30 mouse cellular contexts compared by ENCODE assay signal in genomic region chr11:18888651-18889050, GRCm38 (mm10).
"Had no signal": no experiment of that assay in that cellular context is flagged by ENCODE, and none has a peak within 500 bp of the region (broad histone marks: within the 10 kb centered on the region; RNA-seq: fewer than 3 reads in every experiment).

No protein-coding gene starts in this region.

- H3K4me2 ChIP-seq: heart, embryonic 11.5 days; heart, embryonic 12.5 days; heart, embryonic 13.5 days; heart, embryonic 15.5 days; hindbrain, embryonic 12.5 days; hindbrain, embryonic 13.5 days; hindbrain, embryonic 14.5 days; intestine, embryonic 15.5 days; kidney, embryonic 15.5 days had no signal

- H3K36me3 ChIP-seq: hindbrain, embryonic 13.5 days; intestine, embryonic 15.5 days had no signal

- H3K9ac ChIP-seq: heart, embryonic 12.5 days; heart, embryonic 13.5 days; heart, embryonic 15.5 days; hindbrain, embryonic 12.5 days; hindbrain, embryonic 13.5 days; hindbrain, embryonic 14.5 days; intestine, embryonic 15.5 days; kidney, embryonic 15.5 days had no signal

- H3K4me3 ChIP-seq: heart, embryonic 10.5 days; heart, embryonic 12.5 days; heart, embryonic 13.5 days; heart, embryonic 15.5 days; hindbrain, embryonic 10.5 days; hindbrain, embryonic 12.5 days; hindbrain, embryonic 13.5 days; intestine, embryonic 15.5 days; kidney, embryonic 15.5 days; layer of hippocampus, adult 2 months; left cerebral cortex, adult 2 months had no signal

- DNase-seq: heart, postnatal 10 days; heart, postnatal 14 days; heart, postnatal 36 days; heart, postnatal 4 days; kidney, adult 11 months; kidney, adult 2 months; kidney, adult 8-10 months; kidney, adult 9 months; kidney, postnatal 10 days; kidney, postnatal 14 days; kidney, postnatal 25 days; layer of hippocampus, adult 9-11 months; layer of hippocampus, postnatal 36 days had no signal

- H3K27ac ChIP-seq: heart, embryonic 10.5 days; heart, embryonic 15.5 days; hindbrain, embryonic 10.5 days; hindbrain, embryonic 12.5 days; hindbrain, embryonic 13.5 days; hindbrain, embryonic 14.5 days; hindbrain, postnatal 0 days; intestine, embryonic 15.5 days; kidney, embryonic 15.5 days; kidney, postnatal 0 days; layer of hippocampus, adult 2 months; left cerebral cortex, adult 2 months had no signal

- ATAC-seq: hindbrain, postnatal 0 days; inflammation-experienced regulatory T-cells, adult 6 months; intestine, embryonic 15.5 days; intestine, embryonic 16.5 days had no signal

- H3K9me3 ChIP-seq: heart, embryonic 10.5 days; heart, embryonic 12.5 days; heart, embryonic 13.5 days; heart, embryonic 15.5 days; hindbrain, embryonic 10.5 days; hindbrain, embryonic 12.5 days; hindbrain, embryonic 13.5 days; intestine, embryonic 15.5 days; kidney, embryonic 15.5 days had no signal

- H3K27me3 ChIP-seq: heart, embryonic 12.5 days; heart, embryonic 13.5 days; heart, embryonic 15.5 days; hindbrain, embryonic 12.5 days; hindbrain, embryonic 13.5 days; intestine, embryonic 15.5 days; kidney, embryonic 15.5 days had no signal
